Mouse (Mus musculus) left cerebral cortex, postnatal 4 days (tissue): ENCODE results near the gene Fbxo42. TPM values are rescaled to one million over a fixed set of nuclear protein-coding genes. Genes with fewer than 3 reads are reported as not detected.

ENCODE experiments used
- DNase-seq: peaks from one replicate; pipeline ENCODE4 v3.0.0-alpha.2; 2022
- intact Hi-C: fragments of 180-260 bp; cut with DNase I; formaldehyde crosslinking; loops from one replicate; pipeline ENCODE4 v1.15.1; 2025
- total RNA-seq, 2 experiments: library from RNA; stranded (reverse); gene quantifications; 2 replicates each; pipeline ENCODE4 v1.2.3; 2021

Gene Fbxo42
- total RNA-seq = 10 to 100 TPM; 30.4 to 31.4 TPM

DNA sequence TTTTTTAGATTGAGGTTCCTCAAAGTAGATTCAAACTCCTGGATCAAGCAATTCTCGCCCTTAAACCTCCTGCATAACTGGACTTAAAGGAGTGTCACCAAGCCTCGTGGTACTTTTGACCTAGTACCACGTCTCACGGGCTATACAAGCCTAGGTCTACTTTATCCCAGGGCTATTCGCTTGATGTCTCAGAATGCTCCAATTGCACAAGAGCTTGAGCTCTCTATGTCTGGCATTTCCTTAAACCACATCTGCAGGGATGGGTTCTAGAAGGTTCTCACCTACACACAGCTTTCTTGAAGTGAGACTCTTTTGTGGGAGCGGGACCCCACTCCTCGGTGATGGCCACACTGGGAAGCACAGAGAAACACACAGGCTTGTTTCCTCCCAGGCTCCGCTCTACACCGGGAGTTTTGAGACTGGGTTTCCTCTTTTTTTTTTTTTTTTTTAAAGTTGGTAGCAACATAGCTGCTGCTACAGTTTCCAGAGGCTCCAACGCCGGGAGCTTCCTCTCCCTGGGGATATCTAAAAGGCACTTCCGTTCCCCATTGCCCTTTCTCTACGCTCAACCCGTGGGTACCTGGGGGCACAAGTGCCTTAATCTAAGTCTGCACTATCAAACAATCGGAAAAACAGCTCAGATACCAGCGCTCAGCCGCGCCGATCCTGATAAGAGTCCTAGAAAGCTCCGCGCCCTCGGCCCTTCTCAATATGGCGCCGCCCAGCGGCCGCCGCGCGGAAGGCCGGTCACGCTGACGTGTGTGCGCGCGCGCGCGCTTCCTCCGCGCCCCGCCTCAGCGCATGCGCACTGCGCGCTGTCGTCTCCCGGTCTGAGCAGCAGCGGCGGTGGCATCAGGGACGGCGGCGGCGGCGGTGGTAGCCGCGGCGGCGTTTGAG is at the start of gene Fbxo42:
Fbxo42 (plus strand) TSS at position 802 of the 897 bp plus-strand sequence.
- intact Hi-C loops = loop anchor here (10.0 kb wide), 1 partner anchor 67 kb away; the partner anchor contains the start of gene Rsg1
- peak; percentile 96 for DNase-seq

DNA sequence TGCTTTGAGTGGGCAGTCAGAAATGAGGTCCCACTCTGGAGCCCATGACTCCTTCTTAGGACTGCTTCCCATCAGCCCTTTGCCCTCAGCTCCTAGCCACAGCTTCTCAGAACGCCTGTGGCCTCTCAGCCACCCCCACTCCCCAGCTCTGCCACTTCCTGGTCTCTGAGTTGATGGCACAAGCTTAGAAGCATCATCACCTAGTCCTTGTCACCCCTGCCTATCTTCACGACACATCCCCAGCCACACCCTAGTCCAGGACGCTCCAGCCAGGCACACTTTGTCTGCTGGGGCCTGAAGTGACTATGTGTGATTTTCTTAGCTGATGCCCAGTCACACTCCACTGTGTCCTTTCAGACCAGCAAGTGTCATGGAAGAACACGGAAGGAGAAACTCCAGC is 48.8 kb upstream of the Fbxo42 start:
- intact Hi-C loops = no loop called here
- no peak for DNase-seq

DNA sequence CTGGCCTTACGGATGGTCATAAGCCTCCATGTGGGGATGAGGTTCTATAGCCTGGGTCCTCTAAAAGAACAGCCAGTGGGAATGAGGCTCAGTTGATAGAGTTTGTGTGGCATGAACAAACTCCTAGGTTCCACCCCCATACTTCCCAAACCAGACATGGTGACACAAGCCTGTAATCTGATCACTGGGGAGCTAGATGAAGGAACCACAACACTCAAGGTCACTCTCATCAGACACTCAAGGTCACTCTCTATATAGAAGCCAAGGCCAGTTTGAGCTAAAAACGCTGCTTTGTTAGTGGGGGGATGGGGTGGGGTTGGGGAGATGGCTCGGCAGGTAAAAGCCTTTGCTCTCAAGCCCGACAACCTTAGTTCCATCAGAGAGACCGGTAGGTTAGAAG is 47.8 kb upstream of the Fbxo42 start:
- DNase-seq = no peak
- intact Hi-C loops = no loop called here

DNA sequence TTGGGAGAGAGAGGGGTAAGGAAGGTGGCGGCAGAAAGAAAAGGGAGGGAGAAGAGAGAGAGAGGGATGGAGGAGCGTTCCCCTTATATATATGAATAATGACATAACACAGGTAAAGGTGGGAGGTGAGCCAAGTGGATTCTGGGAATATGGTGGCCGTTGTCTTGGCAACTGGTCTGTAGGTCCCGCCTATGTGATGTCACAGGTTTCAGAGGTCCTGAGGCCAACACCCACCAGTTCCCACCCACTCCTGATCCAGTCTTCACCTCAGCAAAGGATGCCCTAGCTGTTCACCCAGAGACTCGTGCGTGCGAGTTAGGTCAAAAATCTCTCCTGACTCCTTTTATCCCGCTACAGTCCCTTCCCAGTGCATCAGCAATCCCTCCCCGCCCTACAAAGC is 46.4 kb upstream of the Fbxo42 start:
- intact Hi-C loops = no loop called here
- DNase-seq = no peak

- peak; percentile 38 for DNase-seq
- intact Hi-C loops = no loop called here
These were observed 45.9 kb upstream of the Fbxo42 start for GRCm38 (mm10) chr4:141101855-141102254.

- intact Hi-C loops = no loop called here
These were observed 41.1 kb upstream of the Fbxo42 start for GRCm38 (mm10) chr4:141106526-141107183.

GRCm38 (mm10) chr4:141108196-141108732 is 39.4 kb upstream of the Fbxo42 start:
- no peak for DNase-seq
- intact Hi-C loops = no loop called here

More at GRCm38 (mm10) chr4:141106526-141107183, 41.1 kb upstream of the Fbxo42 start:
- no peak for DNase-seq

- DNase-seq = peak; percentile 56
- intact Hi-C loops = no loop called here
These were observed 33.9 kb upstream of the Fbxo42 start for GRCm38 (mm10) chr4:141113831-141114230.

DNA sequence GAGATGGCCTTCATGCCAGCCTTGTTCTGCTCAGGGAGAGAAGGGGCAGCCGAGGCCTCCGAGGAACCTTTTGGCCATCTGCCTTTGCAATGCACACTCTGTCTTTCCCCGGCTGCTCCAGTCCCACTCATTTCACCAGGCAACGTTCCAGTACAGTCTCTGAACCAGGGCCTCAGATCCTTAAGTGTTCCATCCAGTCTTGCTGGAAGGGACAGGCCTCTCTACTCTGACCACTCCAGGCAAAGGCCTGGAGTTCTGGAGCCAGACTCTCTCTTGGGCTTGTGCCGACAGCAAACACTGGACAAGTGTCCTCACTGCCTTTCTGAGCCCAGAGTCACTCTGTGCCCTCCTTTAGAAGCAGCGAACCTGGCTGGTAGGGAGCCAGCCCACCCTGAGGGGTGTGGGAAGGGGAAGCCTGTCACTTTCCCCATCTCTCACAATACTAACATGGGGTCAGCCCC is 33.2 kb upstream of the Fbxo42 start:
- intact Hi-C loops = no loop called here
- DNase-seq = peak; percentile 62

DNA sequence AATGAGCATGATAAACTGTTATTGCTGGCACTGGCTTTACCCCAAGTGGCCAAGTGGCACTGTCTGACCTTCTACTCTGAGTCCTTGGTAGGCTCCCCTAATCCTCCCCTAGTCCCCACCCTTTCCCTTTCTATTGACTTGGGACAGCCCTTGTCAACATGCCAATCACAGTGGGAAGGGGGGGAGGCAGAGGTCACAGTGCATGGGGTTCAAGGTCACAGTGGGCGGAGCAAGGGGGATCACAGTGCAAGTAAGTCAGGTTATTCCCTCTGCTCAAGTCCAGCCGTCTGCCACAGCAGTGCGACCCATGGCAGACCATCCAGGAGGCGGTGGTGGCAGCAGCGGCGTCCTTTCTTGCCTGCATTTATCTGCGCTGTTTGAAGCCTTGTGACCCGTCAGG is 32.3 kb upstream of the Fbxo42 start:
- no peak for DNase-seq
- intact Hi-C loops = no loop called here

- DNase-seq = no peak
- intact Hi-C loops = no loop called here
These were observed 29.0 kb upstream of the Fbxo42 start for GRCm38 (mm10) chr4:141118691-141119090.

DNA sequence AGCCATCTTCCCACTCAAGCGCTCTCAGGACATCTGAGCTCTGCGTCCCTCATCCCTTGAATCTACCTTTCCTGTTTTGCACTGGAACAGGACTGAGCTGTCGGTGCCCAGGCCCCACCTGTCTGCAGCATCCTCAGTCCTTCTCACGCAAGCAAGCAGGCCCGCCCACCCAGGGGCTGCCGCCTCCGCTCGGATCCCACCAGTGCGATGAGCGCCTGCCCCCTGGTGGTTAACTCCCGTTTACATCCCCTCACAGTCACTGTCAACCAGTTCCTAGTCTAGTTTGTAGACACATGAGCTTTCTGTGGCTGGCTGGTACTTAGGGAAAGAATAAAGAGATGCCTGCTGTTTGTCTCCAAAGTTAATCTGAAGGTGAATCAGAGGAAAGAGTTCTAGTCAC is 27.0 kb upstream of the Fbxo42 start:
- intact Hi-C loops = no loop called here
- peak; percentile 80 for DNase-seq

DNA sequence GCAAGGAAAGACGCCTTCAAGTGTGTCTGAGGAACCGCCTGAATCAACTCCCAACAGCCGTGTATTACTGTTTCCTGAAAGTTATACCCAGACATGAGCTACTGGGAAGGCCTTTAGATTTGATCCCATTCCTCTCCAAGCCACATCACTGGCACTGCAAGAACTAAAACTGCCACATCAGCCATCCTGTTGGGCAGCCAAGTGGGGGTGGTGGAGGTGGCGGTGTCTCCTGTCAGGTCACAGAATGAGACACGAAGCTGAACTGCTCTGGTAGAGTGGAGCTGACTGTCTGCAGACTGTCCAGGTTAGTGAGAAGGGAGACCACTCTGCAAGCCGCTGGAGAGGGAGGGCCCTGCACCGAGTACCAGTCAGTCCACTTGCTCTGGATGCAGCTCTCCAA is 25.1 kb upstream of the Fbxo42 start:
- DNase-seq = no peak
- intact Hi-C loops = no loop called here

- intact Hi-C loops = no loop called here
- DNase-seq = no peak
These were observed 24.6 kb upstream of the Fbxo42 start for GRCm38 (mm10) chr4:141123065-141123464.

GRCm38 (mm10) chr4:141129190-141129710 is 18.5 kb upstream of the Fbxo42 start:
- intact Hi-C loops = no loop called here
- DNase-seq = no peak

DNA sequence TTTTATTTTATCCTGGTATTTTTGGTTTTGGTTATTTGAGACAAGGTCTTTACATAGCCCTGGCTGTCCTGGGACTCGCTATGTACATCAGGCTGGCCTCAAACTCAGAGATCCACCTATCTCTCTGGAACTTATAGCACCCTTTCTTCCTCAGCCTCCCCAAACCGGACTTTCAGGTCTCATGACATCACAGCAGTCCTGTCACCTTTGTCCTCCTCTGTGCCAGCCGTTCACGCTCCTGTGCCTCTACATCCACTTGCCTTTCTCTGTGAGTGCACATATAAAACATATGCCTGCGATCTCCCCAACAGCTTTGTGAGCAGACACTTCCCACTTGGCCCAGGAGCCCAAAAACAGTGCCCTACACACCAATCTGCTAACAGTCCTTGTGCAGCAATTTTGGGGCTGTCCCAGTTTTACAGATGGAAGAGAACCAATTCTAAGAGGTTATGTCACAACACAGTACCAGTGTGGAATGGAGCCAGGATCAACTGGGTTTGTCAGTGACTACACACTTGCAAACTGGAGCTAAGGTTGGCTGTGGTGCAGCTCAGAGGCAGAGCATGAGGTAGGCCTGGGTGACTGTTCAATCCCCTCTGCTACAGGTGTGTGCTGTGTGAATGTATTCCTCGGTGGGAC is 16.9 kb upstream of the Fbxo42 start:
- DNase-seq = no peak
- intact Hi-C loops = no loop called here

GRCm38 (mm10) chr4:141131531-141132061 is 16.1 kb upstream of the Fbxo42 start:
- intact Hi-C loops = no loop called here
- DNase-seq = no peak

DNA sequence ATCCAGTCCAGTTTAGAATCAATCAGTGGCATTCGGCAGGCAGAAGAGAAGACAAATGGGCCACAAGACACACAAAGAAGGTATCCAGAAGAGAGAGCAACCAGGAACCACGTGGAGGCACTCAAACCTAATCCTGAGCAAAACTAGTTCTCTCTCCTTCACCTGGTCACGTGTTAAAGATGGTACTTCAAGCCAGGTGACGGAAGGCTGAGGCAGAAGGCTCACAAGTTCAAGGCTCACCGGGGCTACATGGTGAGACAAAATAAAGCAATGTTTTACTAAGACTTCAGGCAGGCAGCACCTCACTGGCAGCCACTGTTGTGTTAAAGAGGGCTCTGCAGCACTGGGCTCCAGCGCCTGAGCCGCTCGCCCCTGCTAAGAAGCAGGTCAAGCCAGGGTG is 15.5 kb upstream of the Fbxo42 start:
- intact Hi-C loops = no loop called here
- DNase-seq = no peak

- no peak for DNase-seq
These were observed 14.5 kb upstream of the Fbxo42 start for GRCm38 (mm10) chr4:141133227-141133626.

GRCm38 (mm10) chr4:141134031-141134441 is 13.7 kb upstream of the Fbxo42 start:
- no peak for DNase-seq
- intact Hi-C loops = no loop called here

More at GRCm38 (mm10) chr4:141133227-141133626, 14.5 kb upstream of the Fbxo42 start:
- intact Hi-C loops = no loop called here
